Mouse (Mus musculus) G1E (cell line): ENCODE data around the gene Apopt1. TPM values are rescaled to one million over a fixed set of nuclear protein-coding genes. Genes with fewer than 3 reads are reported as not detected.

Experiments used
- ATAC-seq: 2 replicates; pipeline ENCODE4 v1.8.0; 2016; ENCODE audit warnings: mild to moderate bottlenecking; ENCODE audit not compliant: insufficient number of reproducible peaks, poor library complexity, low FRiP score, severe bottlenecking; ENCODE audit errors: extremely low read depth
- DNase-seq: peaks from one replicate; pipeline ENCODE4 v3.0.0; 2012; ENCODE audit warnings: low spot score
- H3K27me3 ChIP-seq: 2 replicates; pipeline ENCODE4 v1.6.1; 2012; ENCODE audit warnings: mild to moderate bottlenecking, low read length, inconsistent platforms; ENCODE audit not compliant: insufficient read depth
- H3K36me3 ChIP-seq: replicated peaks from 2 replicates; pipeline ENCODE3; 2012; ENCODE audit warnings: mild to moderate bottlenecking, inconsistent platforms
- H3K4me1 ChIP-seq: 2 replicates; pipeline ENCODE4 v1.6.1; 2012; ENCODE audit warnings: low read depth, low read length, inconsistent platforms, mixed read lengths; ENCODE audit not compliant: insufficient read depth
- H3K4me3 ChIP-seq: 2 replicates; pipeline ENCODE4 v1.5.1; 2012; ENCODE audit warnings: low read depth, mild to moderate bottlenecking, inconsistent platforms, low read length, moderate library complexity, mixed read lengths
- H3K9me3 ChIP-seq: replicated peaks from 2 replicates; pipeline ENCODE4 v1.6.1; 2012; ENCODE audit warnings: inconsistent platforms
- CTCF ChIP-seq: IDR thresholded peaks from 2 replicates; pipeline ENCODE4 v1.5.1; 2012; ENCODE audit warnings: low read depth, low read length, inconsistent platforms, mixed read lengths
- GATA1 ChIP-seq: IDR thresholded peaks from 2 replicates; pipeline ENCODE4 v1.6.1; 2012; ENCODE audit warnings: borderline replicate concordance, low read length, inconsistent platforms, mixed read lengths
- GATA2 ChIP-seq: IDR thresholded peaks from 2 replicates; pipeline ENCODE4 v1.6.1; 2012; ENCODE audit warnings: low read depth, low read length, inconsistent platforms, borderline replicate concordance
- POLR2AphosphoS5 ChIP-seq: IDR thresholded peaks from 2 replicates; pipeline ENCODE4 v1.6.1; 2012; ENCODE audit warnings: low read depth, low read length, inconsistent platforms; ENCODE audit not compliant: insufficient replicate concordance
- TAL1 ChIP-seq: conservative IDR thresholded peaks from 2 replicates; pipeline ENCODE4 v1.6.1; 2012; ENCODE audit warnings: low read depth, low read length, inconsistent platforms, mixed read lengths
- polyA plus RNA-seq: library from polyadenylated mRNA; stranded (reverse); fragments of >175 nt; gene quantifications from 2 replicates; pipeline ENCODE4 v1.2.3, GENCODE M21; 2012
- total RNA-seq, 2 experiments: library from RNA; stranded (forward) in 1 of 2; stranded (reverse) in 1 of 2; fragments of 200-1000 nt in 1 of 2; fragments of >200 nt in 1 of 2; fragmentation: Nextera tagmentation in 1 of 2; gene quantifications; 2 replicates each; pipeline ENCODE4 v1.2.3; 2014 to 2017

Gene Apopt1
- total and polyA plus RNA-seq, 3 experiments: 68.7 to 315 (median 109) TPM

DNA sequence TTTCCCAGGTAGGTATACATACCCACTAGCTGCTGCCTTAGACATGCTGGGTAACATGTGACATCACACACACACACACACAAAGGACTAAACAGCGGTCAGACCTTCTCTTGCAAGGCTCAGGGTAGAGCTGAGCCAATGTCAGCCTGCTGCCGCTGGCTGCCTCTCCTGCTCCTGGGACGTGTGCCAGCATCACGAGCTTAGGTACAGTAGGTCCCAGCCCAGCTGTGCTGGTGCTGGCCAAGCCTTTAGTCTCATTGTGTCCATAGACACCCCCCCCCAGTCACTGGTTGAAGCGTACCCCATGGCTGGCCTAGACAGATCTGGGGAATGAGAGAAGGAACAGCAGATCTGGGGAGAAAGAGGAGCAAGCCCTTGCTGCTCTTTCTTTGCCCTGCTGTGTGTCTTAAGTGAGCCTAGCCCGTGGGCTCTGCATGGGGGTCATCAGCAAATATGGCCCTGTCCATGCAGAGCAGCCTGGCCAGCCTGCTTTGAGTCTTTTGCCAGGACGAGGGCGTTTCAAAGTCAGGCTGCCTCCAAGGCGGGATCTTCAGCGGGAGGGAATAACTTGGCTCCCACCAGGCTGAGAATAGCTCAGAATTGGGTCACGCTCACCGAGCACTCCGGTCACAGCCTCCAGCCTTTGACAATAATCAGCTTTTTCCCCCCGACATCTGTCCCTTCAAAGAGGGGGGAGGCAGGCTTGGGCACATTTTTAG, 25.6 kb upstream of the Apopt1 start:
- no peak for TF ChIP-seq TAL1
- no peak for TF ChIP-seq CTCF
- TF ChIP-seq GATA1: no peak
- TF ChIP-seq POLR2AphosphoS5: no peak
- no peak for TF ChIP-seq GATA2
- Histone ChIP-seq H3K27me3 (peaks cover 55% of the 10 kb centered on the region), H3K36me3 (peaks cover 35% of the 10 kb centered on the region), H3K4me3 (no peak overlapping the region), H3K9me3 (no peaks in the 10 kb centered on the region), H3K4me1 (peaks cover 19% of the 10 kb centered on the region)
- no peak for DNase-seq
- no peak for ATAC-seq

DNA sequence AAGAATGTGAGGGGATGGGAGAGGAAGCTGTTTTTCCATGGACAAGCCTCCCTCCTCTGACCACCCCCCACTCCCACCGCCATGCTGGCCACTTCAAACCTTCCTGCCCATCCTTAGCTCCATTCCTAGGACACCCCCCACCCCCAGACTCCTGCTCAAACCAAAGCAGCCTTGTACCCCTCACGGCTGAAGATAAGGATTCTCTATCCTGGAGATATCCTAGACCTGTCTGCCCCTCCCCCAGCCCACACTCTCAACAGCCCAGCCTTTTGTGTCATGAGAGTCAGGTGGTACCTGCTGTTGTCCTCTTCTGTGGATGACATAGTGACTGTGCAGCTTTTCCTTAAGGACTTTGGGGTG, 25.0 kb upstream of the Apopt1 start:
- Histone ChIP-seq H3K9me3 (no peaks in the 10 kb centered on the region), H3K36me3 (peaks cover 29% of the 10 kb centered on the region), H3K27me3 (peaks cover 61% of the 10 kb centered on the region), H3K4me1 (peaks cover 19% of the 10 kb centered on the region), H3K4me3 (no peak overlapping the region)
- ATAC-seq (no peak), DNase-seq (no peak)
- TF ChIP-seq GATA1: no peak
- TF ChIP-seq POLR2AphosphoS5: no peak
- no peak for TF ChIP-seq GATA2
- no peak for TF ChIP-seq TAL1
- TF ChIP-seq CTCF: no peak

DNA sequence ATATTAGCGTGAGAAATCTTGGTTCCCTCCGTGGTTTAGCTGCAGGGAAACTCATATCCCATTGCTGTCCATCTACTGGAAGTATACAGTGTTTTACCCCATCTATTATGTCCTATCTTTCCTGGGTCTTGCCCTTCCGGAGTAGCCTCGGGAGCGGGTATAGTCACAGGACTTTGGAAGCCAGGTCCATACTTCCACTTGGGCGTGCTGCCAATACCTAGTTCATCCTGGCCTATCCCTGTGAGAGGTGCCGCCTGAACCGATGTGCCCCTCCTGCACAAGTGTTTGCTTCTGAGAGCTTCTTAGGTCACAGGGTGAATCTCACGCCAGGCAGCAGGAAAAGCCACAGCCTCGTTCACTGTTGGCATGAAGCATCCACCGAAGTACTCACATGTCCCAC, 23.6 kb upstream of the Apopt1 start:
- Histone ChIP-seq H3K36me3 (peaks cover 15% of the 10 kb centered on the region), H3K4me1 (peaks cover 32% of the 10 kb centered on the region), H3K9me3 (no peaks in the 10 kb centered on the region), H3K27me3 (peaks cover 72% of the 10 kb centered on the region), H3K4me3 (no peak overlapping the region)
- DNase-seq (no peak), ATAC-seq (no peak)
- TF ChIP-seq GATA2 (no peak), GATA1 (no peak), TAL1 (no peak), CTCF (no peak), POLR2AphosphoS5 (no peak)

DNA sequence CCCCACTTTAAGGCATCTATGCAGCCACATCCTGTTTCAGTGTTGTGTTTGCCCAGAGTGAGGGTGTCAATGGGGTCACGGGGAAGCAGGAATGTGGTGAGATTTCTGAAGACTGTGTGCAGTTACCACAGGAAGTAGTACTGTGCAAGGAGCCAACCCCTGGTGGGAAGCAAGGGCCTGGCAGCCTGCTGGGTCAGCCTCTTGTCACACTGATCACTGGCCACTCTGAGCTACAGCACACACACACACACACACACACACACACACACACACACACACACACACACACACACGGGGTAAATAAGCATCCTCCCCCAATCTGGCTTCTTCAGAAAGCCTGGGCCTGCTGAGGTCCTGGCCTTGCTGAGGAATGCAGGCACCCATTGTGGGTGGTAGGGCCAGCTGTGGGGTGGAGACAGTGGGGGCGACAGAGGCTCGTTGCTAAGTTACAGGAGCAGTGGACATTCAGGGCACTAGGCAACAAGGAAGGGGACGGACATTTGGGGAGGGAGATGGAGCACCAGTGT, 21.7 kb upstream of the Apopt1 start:
- H3K9me3 ChIP-seq: no peaks in the 10 kb centered on the region
- peaks cover 2% of the 10 kb centered on the region for H3K36me3 ChIP-seq
- H3K4me3 ChIP-seq: no peak overlapping the region
- ATAC-seq (no peak), DNase-seq (no peak)
- no peak for TF ChIP-seq CTCF
- TF ChIP-seq GATA2: no peak
- TF ChIP-seq POLR2AphosphoS5: no peak
- TF ChIP-seq GATA1: no peak
- TF ChIP-seq TAL1: no peak
- H3K4me1 ChIP-seq: peaks cover 49% of the 10 kb centered on the region
- H3K27me3 ChIP-seq: peaks cover 77% of the 10 kb centered on the region

DNA sequence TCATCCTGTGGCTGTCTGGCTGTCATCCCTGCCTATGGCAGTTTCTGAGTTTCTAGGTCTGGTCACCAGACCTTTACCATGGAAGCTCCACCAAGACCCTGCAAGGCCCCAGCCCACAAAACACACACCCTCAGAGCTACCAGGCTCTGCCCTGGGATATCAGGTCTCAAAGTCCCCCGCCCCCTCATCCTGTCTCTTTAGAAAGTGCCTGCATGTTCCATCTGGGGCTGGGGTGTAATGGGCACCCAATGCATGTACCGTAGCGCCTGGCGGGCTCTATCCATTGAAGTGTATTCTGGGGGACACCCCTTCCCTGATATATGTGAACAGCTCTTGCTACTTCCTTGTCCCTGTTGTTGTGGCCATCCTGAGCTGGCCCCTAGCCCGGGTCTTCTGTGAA, 20.2 kb upstream of the Apopt1 start:
- Histone ChIP-seq H3K36me3 (no peaks in the 10 kb centered on the region), H3K4me1 (peaks cover 47% of the 10 kb centered on the region), H3K4me3 (no peak overlapping the region), H3K27me3 (peaks cover 79% of the 10 kb centered on the region), H3K9me3 (no peaks in the 10 kb centered on the region)
- TF ChIP-seq GATA2 (no peak), POLR2AphosphoS5 (no peak), CTCF (no peak), GATA1 (no peak), TAL1 (no peak)
- no peak for ATAC-seq
- no peak for DNase-seq

DNA sequence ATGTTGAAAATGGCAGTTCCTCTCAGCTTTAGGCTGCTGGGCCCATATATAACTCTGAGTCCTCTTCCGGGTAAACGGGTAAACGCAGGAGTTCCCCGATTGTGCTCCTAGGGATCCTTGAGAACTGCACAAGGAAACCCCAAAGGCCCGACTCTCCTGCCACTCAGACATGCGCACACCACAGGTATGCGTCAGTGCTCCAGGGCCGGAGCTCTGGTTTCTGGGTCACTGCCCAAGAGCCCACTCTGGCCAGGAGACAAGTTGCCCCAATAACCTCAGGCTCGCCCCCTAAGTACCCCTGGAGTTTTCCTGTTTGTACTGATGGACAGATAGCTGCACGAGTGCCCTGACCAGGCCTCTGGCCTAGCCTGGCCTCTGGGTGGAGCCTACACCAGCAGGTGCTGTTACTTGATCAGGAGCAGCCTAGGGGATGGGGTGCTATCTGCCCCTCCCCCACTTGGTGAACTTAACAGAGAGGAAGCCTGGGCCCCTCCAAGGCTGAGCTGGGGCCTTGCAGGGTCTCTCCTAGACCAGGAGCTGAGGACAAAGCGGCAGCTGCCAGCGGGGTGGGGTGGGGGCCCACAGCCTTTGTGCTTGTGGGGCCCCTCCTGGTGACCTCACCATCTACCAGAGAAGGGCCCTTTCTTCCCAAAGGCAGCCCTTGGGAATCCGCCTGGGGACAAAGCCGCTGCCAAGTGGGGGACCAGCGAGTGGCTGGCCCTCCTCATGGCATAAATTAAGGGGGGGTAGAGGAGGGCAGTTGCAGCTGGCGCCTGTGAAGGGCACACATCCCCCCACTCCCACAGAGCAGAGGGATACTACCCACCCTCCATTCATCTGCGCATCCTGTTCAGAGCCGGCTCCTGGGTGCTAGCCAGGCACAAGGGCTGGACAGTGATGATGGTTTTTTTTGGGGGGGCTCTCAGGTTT, 19.5 kb upstream of the Apopt1 start:
- no peaks in the 10 kb centered on the region for H3K9me3 ChIP-seq
- H3K4me1 ChIP-seq: peaks cover 43% of the 10 kb centered on the region
- no peak for DNase-seq
- H3K36me3 ChIP-seq: no peaks in the 10 kb centered on the region
- ATAC-seq: no peak
- peaks cover 79% of the 10 kb centered on the region for H3K27me3 ChIP-seq
- TF ChIP-seq POLR2AphosphoS5: no peak
- no peak for TF ChIP-seq CTCF
- no peak for TF ChIP-seq TAL1
- no peak for TF ChIP-seq GATA2
- no peak for TF ChIP-seq GATA1
- peak overlapping the region; percentile 8; the same call in 1 of the 2 replicates for H3K4me3 ChIP-seq
